Comparison of ENCODE assay signal across 8 mouse cellular contexts in genomic region chr6:127108368-127109060, GRCm38 (mm10). TPM values are rescaled to one million over a fixed set of nuclear protein-coding genes. Genes with fewer than 3 reads are reported as not detected.
DNase-seq lines count a peak whose midpoint lies in the region; ATAC-seq and TF ChIP-seq lines count a peak whose summit lies in the region.

No protein-coding gene starts in this region.

- peak overlapping the region; percentile 64 for H3K4me3 ChIP-seq in kidney, embryonic 15.5 days (replicated peaks)
- peak overlapping the region; percentile 56 for H3K4me3 ChIP-seq in hindbrain, embryonic 16.5 days (ENCODE audit: low read length)
- peak overlapping the region; percentile 52 for H3K4me3 ChIP-seq in midbrain, postnatal 0 days (ENCODE audit: low read depth, low read length)

- no peaks in the 10 kb centered on the region for H3K27me3 ChIP-seq in kidney, embryonic 15.5 days
- no peaks in the 10 kb centered on the region for H3K27me3 ChIP-seq in hindbrain, embryonic 16.5 days (replicated peaks; ENCODE audit: control insufficient read depth, insufficient read depth, low read length)
- H3K27me3 ChIP-seq in midbrain, postnatal 0 days (ENCODE audit: insufficient read depth, low read length) = no peaks in the 10 kb centered on the region

- ATAC-seq in kidney, embryonic 15.5 days (replicated peaks; ENCODE audit: low FRiP score) = no peak
- no peak for ATAC-seq in hindbrain, embryonic 16.5 days
- no peak for ATAC-seq in midbrain, postnatal 0 days (ENCODE audit: low FRiP score)

- peak overlapping the region; percentile 90 for H3K4me2 ChIP-seq in kidney, embryonic 15.5 days
- H3K4me2 ChIP-seq in hindbrain, embryonic 16.5 days (ENCODE audit: low read length) = peak overlapping the region; percentile 85
- H3K4me2 ChIP-seq in midbrain, postnatal 0 days (ENCODE audit: low read depth, low read length, poor library complexity, severe bottlenecking) = peak overlapping the region; percentile 65

- H3K27ac ChIP-seq in kidney, embryonic 15.5 days = no peak overlapping the region
- H3K27ac ChIP-seq in hindbrain, embryonic 16.5 days (ENCODE audit: low read depth, low read length) = no peak overlapping the region
- H3K27ac ChIP-seq in midbrain, postnatal 0 days (ENCODE audit: low read depth, low read length) = no peak overlapping the region

- peaks cover 15% of the 10 kb centered on the region for H3K4me1 ChIP-seq in kidney, embryonic 15.5 days
- peaks cover 8% of the 10 kb centered on the region for H3K4me1 ChIP-seq in hindbrain, embryonic 16.5 days (ENCODE audit: control insufficient read depth, insufficient read depth, low read depth, low read length)
- no peaks in the 10 kb centered on the region for H3K4me1 ChIP-seq in midbrain, postnatal 0 days (ENCODE audit: insufficient read depth, low read length)

- no peaks in the 10 kb centered on the region for H3K36me3 ChIP-seq in kidney, embryonic 15.5 days
- no peaks in the 10 kb centered on the region for H3K36me3 ChIP-seq in hindbrain, embryonic 16.5 days (ENCODE audit: control insufficient read depth, insufficient read depth, low read length)
- no peaks in the 10 kb centered on the region for H3K36me3 ChIP-seq in midbrain, postnatal 0 days (ENCODE audit: insufficient read depth, low read length)

- WGBS in kidney, embryonic 15.5 days = 44% methylated on average over 20 of the region's 20 CpGs
- WGBS in hindbrain, embryonic 16.5 days = 43% methylated on average over 20 of the region's 20 CpGs
- 40% methylated on average over 20 of the region's 20 CpGs for WGBS in midbrain, postnatal 0 days

- no peak for TF ChIP-seq CTCF in midbrain, postnatal 0 days (IDR thresholded peaks at IDR 0.05)

- H3K9me3 ChIP-seq in kidney, embryonic 15.5 days (replicated peaks) = 0 out of 2 replicates have a peak, but pooled peaks cover 1% of the 10 kb centered on the region
- H3K9me3 ChIP-seq in hindbrain, embryonic 16.5 days (ENCODE audit: control insufficient read depth, low read length) = no peaks in the 10 kb centered on the region
- H3K9me3 ChIP-seq in midbrain, postnatal 0 days (ENCODE audit: low read length) = no peaks in the 10 kb centered on the region

- H3K9ac ChIP-seq in kidney, embryonic 15.5 days = peak overlapping the region; percentile 46
- peak overlapping the region; percentile 59 for H3K9ac ChIP-seq in hindbrain, embryonic 16.5 days (ENCODE audit: low read depth, low read length)
- 0 out of 2 replicates have a peak overlapping the region, but pooled peaks have one; percentile 48 for H3K9ac ChIP-seq in midbrain, postnatal 0 days (replicated peaks; ENCODE audit: low read length, poor library complexity, severe bottlenecking)

- no peak for DNase-seq in kidney, postnatal 14 days
- DNase-seq in T-cell, adult 2 months (ENCODE audit: low spot score) = peak; percentile 16
- no peak for DNase-seq in midbrain, postnatal 0 days (ENCODE audit: low spot score)
- no peak for DNase-seq in left cerebral cortex, adult 9 months (ENCODE audit: low spot score in 2 of 2)
- DNase-seq in right cerebral cortex, postnatal 10 days (ENCODE audit: low spot score in 2 of 2) = no peak
- DNase-seq in cerebellum, adult 9-10 months = no peak

RNA-seq across cellular contexts. Expression of gene Tigar, which starts 0.8 kb away (rescaled TPM):
- polyA plus RNA-seq in kidney, embryonic 15.5 days (2015; fragmentation: Nextera tagmentation; extraction: Ambion mirVana) = 3.2 and 3.4 TPM in 2 replicates
- polyA plus RNA-seq in hindbrain, embryonic 16.5 days (2015; fragmentation: Nextera tagmentation; extraction: Ambion mirVana) = 6.0 and 8.6 TPM in 2 replicates
- total RNA-seq in midbrain, postnatal 0 days (2014; rRNA removed) = 6.1 and 6.7 TPM in 2 replicates
- 4.6 and 5.0 TPM in 2 replicates for polyA plus RNA-seq in midbrain, postnatal 0 days (2015; fragmentation: Nextera tagmentation; extraction: Ambion mirVana)

RNA-seq across cellular contexts. Expression of gene Fgf23, which starts 35.8 kb away (rescaled TPM):
- polyA plus RNA-seq in kidney, embryonic 15.5 days (2015; fragmentation: Nextera tagmentation; extraction: Ambion mirVana) = not detected in 2 replicates
- polyA plus RNA-seq in hindbrain, embryonic 16.5 days (2015; fragmentation: Nextera tagmentation; extraction: Ambion mirVana) = 0.30 and 0.33 TPM in 2 replicates
- total RNA-seq in midbrain, postnatal 0 days (2014; rRNA removed) = 0.33 and 0.77 TPM in 2 replicates
- polyA plus RNA-seq in midbrain, postnatal 0 days (2015; fragmentation: Nextera tagmentation; extraction: Ambion mirVana) = 0.38 and 0.63 TPM in 2 replicates

RNA-seq across cellular contexts. Expression of gene Ccnd2, which starts 43.5 kb away (rescaled TPM):
- 666 and 667 TPM in 2 replicates for polyA plus RNA-seq in kidney, embryonic 15.5 days (2015; fragmentation: Nextera tagmentation; extraction: Ambion mirVana)
- 248 and 340 TPM in 2 replicates for polyA plus RNA-seq in hindbrain, embryonic 16.5 days (2015; fragmentation: Nextera tagmentation; extraction: Ambion mirVana)
- total RNA-seq in midbrain, postnatal 0 days (2014; rRNA removed) = 13.9 and 14.5 TPM in 2 replicates
- polyA plus RNA-seq in midbrain, postnatal 0 days (2015; fragmentation: Nextera tagmentation; extraction: Ambion mirVana) = 95.6 and 106 TPM in 2 replicates
